Mouse (Mus musculus): ENCODE data around the gene Cplx3. TPM values are rescaled to one million over a fixed set of nuclear protein-coding genes. Genes with fewer than 3 reads are reported as not detected.

Gene Cplx3
- total RNA-seq, 2 experiments from 2014 or later = not detected

GRCm38 (mm10) chr9:57605503-57605902 lies 578 bp downstream of the Cplx3 start:
- DNase-seq = no peak
- intact Hi-C loops (cut with DNase I) = no loop called here

GRCm38 (mm10) chr9:57604875-57605274 lies 1.2 kb downstream of the Cplx3 start:
- intact Hi-C loops (cut with DNase I) = no loop called here
- no peak for DNase-seq

- intact Hi-C loops (cut with DNase I) = no loop called here
- DNase-seq = no peak
These were observed 4.0 kb downstream of the Cplx3 start for GRCm38 (mm10) chr9:57602098-57602497.

- DNase-seq = no peak
- intact Hi-C loops (cut with DNase I) = no loop called here
These were observed 4.8 kb downstream of the Cplx3 start for GRCm38 (mm10) chr9:57601353-57601706.

GRCm38 (mm10) chr9:57600620-57601352 lies 5.3 kb downstream of the Cplx3 start:
- intact Hi-C loops (cut with DNase I) = no loop called here
- no peak for DNase-seq

GRCm38 (mm10) chr9:57598851-57599563 lies 7.1 kb downstream of the Cplx3 start:
- intact Hi-C loops (cut with DNase I) = no loop called here
- DNase-seq = no peak

- DNase-seq = no peak
- intact Hi-C loops (cut with DNase I) = no loop called here
These were observed 8.1 kb downstream of the Cplx3 start for GRCm38 (mm10) chr9:57597929-57598382.

GRCm38 (mm10) chr9:57597265-57597664 lies 8.8 kb downstream of the Cplx3 start:
- intact Hi-C loops (cut with DNase I) = no loop called here
- DNase-seq = no peak

- no peak for DNase-seq
- intact Hi-C loops (cut with DNase I) = no loop called here
These were observed 11.9 kb downstream of the Cplx3 start for GRCm38 (mm10) chr9:57594174-57594509.

GRCm38 (mm10) chr9:57593454-57594173 lies 12.5 kb downstream of the Cplx3 start:
- no peak for DNase-seq
- intact Hi-C loops (cut with DNase I) = no loop called here

- no peak for DNase-seq
- intact Hi-C loops (cut with DNase I) = no loop called here
These were observed 15.4 kb downstream of the Cplx3 start for GRCm38 (mm10) chr9:57590726-57591125.

- DNase-seq = peak; percentile 65 to 71
- intact Hi-C loops (cut with DNase I) = loop anchor here (2.0 kb wide), 1 partner anchor 49 kb away; no protein-coding TSS in a partner anchor
These were observed 16.6 kb downstream of the Cplx3 start, which contains the start of gene Ulk3 for GRCm38 (mm10) chr9:57589224-57590126. Ulk3 (plus strand) TSS chr9:57589452.

GRCm38 (mm10) chr9:57584991-57585390 lies 21.1 kb downstream of the Cplx3 start:
- intact Hi-C loops (cut with DNase I) = no loop called here
- no peak for DNase-seq

- DNase-seq = no peak
- intact Hi-C loops (cut with DNase I) = no loop called here
These were observed 28.8 kb downstream of the Cplx3 start for GRCm38 (mm10) chr9:57577144-57577849.

GRCm38 (mm10) chr9:57575577-57575976 lies 30.5 kb downstream of the Cplx3 start:
- intact Hi-C loops (cut with DNase I) = no loop called here
- DNase-seq = no peak

- intact Hi-C loops (cut with DNase I) = no loop called here
- no peak for DNase-seq
These were observed 31.7 kb downstream of the Cplx3 start for GRCm38 (mm10) chr9:57574397-57574796.

- intact Hi-C loops (cut with DNase I) = no loop called here
- DNase-seq = peak in 1 of 2 experiments; percentile 50
These were observed 37.6 kb downstream of the Cplx3 start for GRCm38 (mm10) chr9:57568500-57568899.

GRCm38 (mm10) chr9:57566846-57567245 lies 39.2 kb downstream of the Cplx3 start:
- intact Hi-C loops (cut with DNase I) = no loop called here

GRCm38 (mm10) chr9:57565741-57566221 lies 40.3 kb downstream of the Cplx3 start:
- intact Hi-C loops (cut with DNase I) = no loop called here
- no peak for DNase-seq

More at GRCm38 (mm10) chr9:57566846-57567245, 39.2 kb downstream of the Cplx3 start:
- no peak for DNase-seq

Data from gastrocnemius, postnatal 36 days (tissue).